Mouse (Mus musculus) bone marrow, adult 2 months (tissue): ENCODE results near the gene Spry2. TPM values are rescaled to one million over a fixed set of nuclear protein-coding genes. Genes with fewer than 3 reads are reported as not detected.

Source experiments
- H3K27ac ChIP-seq: fragments of 200-500 bp; 2 replicates; pipeline ENCODE4 v1.5.1; 2012; ENCODE audit warnings: low read depth, mild to moderate bottlenecking, control low read depth, inconsistent platforms, low read length; ENCODE audit not compliant: control insufficient read depth, poor library complexity, insufficient read depth
- H3K4me1 ChIP-seq: fragments of 200-500 bp; 2 replicates; pipeline ENCODE4 v1.6.1; 2011; ENCODE audit warnings: low read length; ENCODE audit not compliant: control insufficient read depth, insufficient read depth
- H3K4me3 ChIP-seq: fragments of 200-500 bp; replicated peaks from 2 replicates; pipeline ENCODE3; 2011; ENCODE audit warnings: mild to moderate bottlenecking, low read depth, low read length, control low read depth; ENCODE audit not compliant: control insufficient read depth
- CTCF ChIP-seq: fragments of 200-500 bp; IDR thresholded peaks from 2 replicates; pipeline ENCODE4 v1.5.1; 2011; ENCODE audit warnings: low read length, control low read depth; ENCODE audit not compliant: control insufficient read depth, insufficient read depth
- POLR2A ChIP-seq: fragments of 200-500 bp; IDR thresholded peaks from 2 replicates; pipeline ENCODE4 v1.6.1; 2011; ENCODE audit warnings: low read depth, mild to moderate bottlenecking, control low read depth, low read length, borderline replicate concordance; ENCODE audit not compliant: control insufficient read depth
- WGBS: fragments of 180-500 bp; shearing (Covaris S2); methylation state at CpG from one replicate; pipeline ENCODE4 v1.1.7; 2018; 5-methylcytosine and 5-hydroxymethylcytosine counted together
- polyA plus RNA-seq: library from polyadenylated mRNA; stranded (reverse); fragments of >200 nt; gene quantifications from 2 replicates; pipeline ENCODE4 v1.2.4, GENCODE M21; 2011; ENCODE audit warnings: low replicate concordance; ENCODE audit not compliant: missing spikeins, insufficient read depth, insufficient read length

The Spry2 gene
- polyA plus RNA-seq, 1 experiment: 14.5 TPM

DNA sequence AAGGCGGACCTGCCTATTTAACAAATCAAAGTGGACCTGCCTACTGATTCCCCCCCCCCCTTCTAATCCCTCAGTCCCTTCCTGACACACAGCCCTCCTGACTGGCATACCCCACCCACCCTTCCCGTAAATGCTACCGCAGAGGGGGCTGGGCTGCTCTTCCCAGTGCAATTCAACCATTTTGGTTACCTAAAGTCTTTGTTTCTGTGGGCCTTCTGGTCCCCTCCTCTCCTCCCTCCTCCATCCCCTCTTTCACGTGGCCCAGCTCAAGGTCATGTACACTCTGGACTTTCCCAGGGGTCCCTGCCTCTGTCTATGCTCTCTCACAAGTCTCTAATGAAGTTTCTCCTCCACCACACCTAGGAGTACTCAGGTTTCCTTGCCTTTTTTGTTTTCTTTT lies 37.3 kb downstream of the Spry2 start:
- Histone ChIP-seq H3K4me1 (no peaks in the 10 kb centered on the region), H3K4me3 (no peak overlapping the region), H3K27ac (no peak overlapping the region)
- WGBS: 60% methylated on average over 4 of the region's 4 CpGs
- TF ChIP-seq CTCF (no peak), POLR2A (no peak)

DNA sequence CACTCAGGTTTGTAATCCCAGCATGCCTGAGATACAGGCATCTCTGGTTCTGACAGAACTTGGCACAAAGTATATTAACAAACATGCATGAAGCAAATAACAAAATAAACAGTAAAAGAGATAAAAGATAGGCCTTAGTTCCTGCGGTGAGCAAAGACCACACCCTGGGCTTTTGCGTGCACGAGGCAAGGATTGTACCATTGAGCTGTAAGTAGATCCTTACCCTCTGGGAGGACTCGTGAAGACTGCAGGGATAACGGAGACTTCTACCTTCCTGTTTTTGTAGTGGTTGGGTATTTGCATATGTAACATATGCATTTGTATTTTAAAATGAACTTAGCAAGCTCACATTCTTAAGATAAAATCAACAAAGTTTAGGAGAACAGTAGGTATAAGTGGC lies 37.7 kb downstream of the Spry2 start:
- H3K4me1 ChIP-seq: no peaks in the 10 kb centered on the region
- 65% methylated on average over 5 of the region's 5 CpGs for WGBS
- H3K27ac ChIP-seq: no peak overlapping the region
- TF ChIP-seq CTCF: no peak
- no peak for TF ChIP-seq POLR2A
- H3K4me3 ChIP-seq: no peak overlapping the region

DNA sequence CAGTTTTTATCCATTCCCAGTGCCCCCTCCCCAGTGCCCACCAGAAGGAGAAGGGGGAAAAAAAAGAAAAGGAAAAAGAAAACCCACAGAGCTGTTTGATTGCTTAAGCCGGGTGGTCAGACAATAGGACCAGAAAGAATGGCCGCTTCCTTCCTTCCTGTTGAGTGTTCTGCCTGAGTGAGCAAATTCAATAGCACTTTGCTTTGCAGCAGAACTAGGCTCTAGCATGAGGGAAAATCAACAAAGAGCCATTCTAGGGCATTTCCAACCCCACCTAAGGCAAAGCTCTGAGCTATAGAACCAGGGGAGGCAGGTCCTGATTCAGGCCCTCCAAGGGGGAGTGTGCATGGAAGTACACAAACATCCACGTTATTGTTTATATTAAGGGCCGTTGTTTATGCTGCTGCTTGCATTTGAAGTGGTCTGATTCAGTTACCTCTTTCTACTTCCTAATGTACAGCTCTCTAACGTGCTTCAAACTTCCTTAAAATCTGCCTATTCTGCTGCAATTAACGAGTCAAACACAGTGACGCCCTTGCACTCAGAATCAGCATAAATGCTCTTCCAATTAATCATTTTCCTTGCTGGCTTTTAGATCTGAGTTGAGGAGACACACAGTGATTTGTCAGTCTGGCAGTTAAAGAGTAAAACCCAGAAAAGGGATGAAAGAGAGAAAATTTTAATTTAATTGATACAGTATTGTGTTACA lies 45.1 kb downstream of the Spry2 start:
- 7% methylated on average over 7 of the region's 7 CpGs for WGBS
- H3K4me3 ChIP-seq: no peak overlapping the region
- H3K4me1 ChIP-seq: no peaks in the 10 kb centered on the region
- H3K27ac ChIP-seq: no peak overlapping the region
- TF ChIP-seq CTCF (no peak), POLR2A (no peak)

Other genes starting within 250 kb of the Spry2 start
- gene Trim52, start 209.4 kb upstream of the Spry2 start, polyA plus RNA-seq: not detected in 2 replicates